Mouse (Mus musculus): ENCODE results near the gene Mrpl11. TPM values are rescaled to one million over a fixed set of nuclear protein-coding genes. Genes with fewer than 3 reads are reported as not detected.

The Mrpl11 gene
- total and polyA plus RNA-seq, 2 experiments from 2014 or later = 35.0 to 131 TPM

- Histone ChIP-seq H3K4me2 (ENCODE audit: low read depth, low read length) (no peak overlapping the region), H3K9ac (replicated peaks; ENCODE audit: low read depth, low read length) (no peak overlapping the region), H3K4me3 (ENCODE audit: low read depth, low read length) (no peak overlapping the region), H3K36me3 (replicated peaks; ENCODE audit: control insufficient read depth, insufficient read depth, low read length) (no peaks in the 10 kb centered on the region), H3K27ac (ENCODE audit: low read depth) (no peak overlapping the region), H3K9me3 (replicated peaks; ENCODE audit: control insufficient read depth, low read length) (no peaks in the 10 kb centered on the region), H3K27me3 (ENCODE audit: control insufficient read depth, insufficient read depth, low read length) (no peaks in the 10 kb centered on the region), H3K4me1 (ENCODE audit: control insufficient read depth, insufficient read depth) (peaks cover 14% of the 10 kb centered on the region)
- TF ChIP-seq CTCF (IDR thresholded peaks at IDR 0.05; ENCODE audit: low read depth) = no peak
- no peak for TF ChIP-seq EP300 (IDR thresholded peaks at IDR 0.05; ENCODE audit: low read depth)
- DNase-seq (ENCODE audit: low spot score) = no peak
- WGBS = 22% methylated on average over 8 of the region's 8 CpGs
- ATAC-seq (ENCODE audit: insufficient read depth, low read depth) = no peak
These were observed 51.2 kb downstream of the Mrpl11 start for GRCm38 (mm10) chr19:5013138-5013537.

DNA sequence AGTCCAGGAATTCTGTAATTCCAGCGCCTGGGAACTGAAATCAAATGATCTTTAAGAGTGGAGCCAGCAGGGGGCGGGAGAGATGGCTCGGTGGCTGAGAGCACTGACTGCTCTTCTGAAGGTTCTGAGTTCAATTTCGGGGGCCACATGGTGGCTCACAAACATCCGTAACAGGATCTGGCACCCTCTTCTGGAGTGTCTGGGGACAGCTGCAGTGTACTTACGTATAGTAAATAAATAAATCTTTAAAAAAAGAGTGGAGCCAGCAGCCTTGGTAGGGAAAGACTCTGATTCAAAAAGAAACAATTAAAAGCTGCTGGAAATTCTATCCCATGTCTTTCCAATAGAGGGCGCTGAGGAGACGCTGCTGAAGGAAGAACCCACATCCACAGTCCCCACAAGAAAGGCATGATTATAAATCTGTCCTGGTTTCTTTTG is 53.0 kb downstream of the Mrpl11 start:
- Histone ChIP-seq H3K36me3 (replicated peaks; ENCODE audit: control insufficient read depth, insufficient read depth, low read length) (no peaks in the 10 kb centered on the region), H3K4me3 (ENCODE audit: low read depth, low read length) (no peak overlapping the region), H3K27ac (ENCODE audit: low read depth) (peak overlapping the region; percentile 98), H3K9me3 (replicated peaks; ENCODE audit: control insufficient read depth, low read length) (no peaks in the 10 kb centered on the region), H3K27me3 (ENCODE audit: control insufficient read depth, insufficient read depth, low read length) (no peaks in the 10 kb centered on the region), H3K9ac (replicated peaks; ENCODE audit: low read depth, low read length) (no peak overlapping the region), H3K4me1 (ENCODE audit: control insufficient read depth, insufficient read depth) (peaks cover 14% of the 10 kb centered on the region), H3K4me2 (ENCODE audit: low read depth, low read length) (no peak overlapping the region)
- DNase-seq (ENCODE audit: low spot score) (peak; percentile 67), ATAC-seq (ENCODE audit: insufficient read depth, low read depth) (no peak)
- WGBS = 22% methylated on average over 8 of the region's 8 CpGs
- TF ChIP-seq CTCF (IDR thresholded peaks at IDR 0.05; ENCODE audit: low read depth) = peak; percentile 58
- no peak for TF ChIP-seq EP300 (IDR thresholded peaks at IDR 0.05; ENCODE audit: low read depth)

GRCm38 (mm10) chr19:5016221-5016742 is 54.3 kb downstream of the Mrpl11 start:
- H3K9me3 ChIP-seq (replicated peaks; ENCODE audit: control insufficient read depth, low read length) = no peaks in the 10 kb centered on the region
- H3K4me2 ChIP-seq (ENCODE audit: low read depth, low read length) = peak overlapping the region; percentile 45
- H3K9ac ChIP-seq (replicated peaks; ENCODE audit: low read depth, low read length) = peak overlapping the region; percentile 45; the same call in 1 of the 2 replicates

More at GRCm38 (mm10) chr19:5016221-5016742, 54.3 kb downstream of the Mrpl11 start:
- peak; percentile 83 for DNase-seq (ENCODE audit: low spot score)
- Histone ChIP-seq H3K4me3 (ENCODE audit: low read depth, low read length) (no peak overlapping the region), H3K27ac (ENCODE audit: low read depth) (peak overlapping the region; percentile 98), H3K27me3 (ENCODE audit: control insufficient read depth, insufficient read depth, low read length) (no peaks in the 10 kb centered on the region), H3K4me1 (ENCODE audit: control insufficient read depth, insufficient read depth) (peaks cover 14% of the 10 kb centered on the region), H3K36me3 (replicated peaks; ENCODE audit: control insufficient read depth, insufficient read depth, low read length) (no peaks in the 10 kb centered on the region)
- TF ChIP-seq CTCF (IDR thresholded peaks at IDR 0.05; ENCODE audit: low read depth) = no peak
- no peak for TF ChIP-seq EP300 (IDR thresholded peaks at IDR 0.05; ENCODE audit: low read depth)
- ATAC-seq (ENCODE audit: insufficient read depth, low read depth) = peak; percentile 93
- 11% methylated on average over 10 of the region's 10 CpGs for WGBS

Other genes with a start within 250 kb of the Mrpl11 start
- 9.3 and 30.2 TPM in 2 replicates for gene Rbm4b, start 205.7 kb upstream of the Mrpl11 start, total RNA-seq (2014; rRNA removed; ENCODE audit: low replicate concordance)
- gene Rbm4b, start 205.7 kb upstream of the Mrpl11 start, polyA plus RNA-seq (2015; fragmentation: Nextera tagmentation; extraction: Ambion mirVana) = 20.3 and 22.5 TPM in 2 replicates
- gene Rbm4, start 168.2 kb upstream of the Mrpl11 start, total RNA-seq (2014; rRNA removed; ENCODE audit: low replicate concordance) = 63.4 and 75.1 TPM in 2 replicates
- gene Rbm4, start 168.2 kb upstream of the Mrpl11 start, polyA plus RNA-seq (2015; fragmentation: Nextera tagmentation; extraction: Ambion mirVana) = 40.8 and 43.9 TPM in 2 replicates
- 3.7 and 12.4 TPM in 2 replicates for gene Gm21992, start 150.5 kb upstream of the Mrpl11 start, total RNA-seq (2014; rRNA removed; ENCODE audit: low replicate concordance)
- gene Gm21992, start 150.5 kb upstream of the Mrpl11 start, polyA plus RNA-seq (2015; fragmentation: Nextera tagmentation; extraction: Ambion mirVana) = 17.6 and 21.6 TPM in 2 replicates
- gene Rbm14, start 150.5 kb upstream of the Mrpl11 start, total RNA-seq (2014; rRNA removed; ENCODE audit: low replicate concordance) = 25.3 and 28.1 TPM in 2 replicates
- gene Rbm14, start 150.5 kb upstream of the Mrpl11 start, polyA plus RNA-seq (2015; fragmentation: Nextera tagmentation; extraction: Ambion mirVana) = 21.2 and 24.9 TPM in 2 replicates
- 23.2 and 58.6 TPM in 2 replicates for gene Ccs, start 122.8 kb upstream of the Mrpl11 start, total RNA-seq (2014; rRNA removed; ENCODE audit: low replicate concordance)
- gene Ccs, start 122.8 kb upstream of the Mrpl11 start, polyA plus RNA-seq (2015; fragmentation: Nextera tagmentation; extraction: Ambion mirVana) = 41.8 and 42.1 TPM in 2 replicates
- gene Ccdc87, start 122.8 kb upstream of the Mrpl11 start, total RNA-seq (2014; rRNA removed; ENCODE audit: low replicate concordance) = not detected in 2 replicates
- gene Ccdc87, start 122.8 kb upstream of the Mrpl11 start, polyA plus RNA-seq (2015; fragmentation: Nextera tagmentation; extraction: Ambion mirVana) = 0.08 and 0.10 TPM in 2 replicates
- 49.5 and 56.8 TPM in 2 replicates for gene Ctsf, start 107.0 kb upstream of the Mrpl11 start, total RNA-seq (2014; rRNA removed; ENCODE audit: low replicate concordance)
- 39.7 and 43.6 TPM in 2 replicates for gene Ctsf, start 107.0 kb upstream of the Mrpl11 start, polyA plus RNA-seq (2015; fragmentation: Nextera tagmentation; extraction: Ambion mirVana)
- gene Actn3, start 84.2 kb upstream of the Mrpl11 start, total RNA-seq (2014; rRNA removed; ENCODE audit: low replicate concordance) = 0.95 and 1.2 TPM in 2 replicates
- gene Actn3, start 84.2 kb upstream of the Mrpl11 start, polyA plus RNA-seq (2015; fragmentation: Nextera tagmentation; extraction: Ambion mirVana) = 0.72 and 0.78 TPM in 2 replicates
- gene Zdhhc24, start 83.5 kb upstream of the Mrpl11 start, total RNA-seq (2014; rRNA removed; ENCODE audit: low replicate concordance) = 8.7 and 11.6 TPM in 2 replicates
- gene Zdhhc24, start 83.5 kb upstream of the Mrpl11 start, polyA plus RNA-seq (2015; fragmentation: Nextera tagmentation; extraction: Ambion mirVana) = 5.9 TPM in 2 replicates
- gene Bbs1, start 55.5 kb upstream of the Mrpl11 start, total RNA-seq (2014; rRNA removed; ENCODE audit: low replicate concordance) = 5.4 and 5.8 TPM in 2 replicates
- gene Bbs1, start 55.5 kb upstream of the Mrpl11 start, polyA plus RNA-seq (2015; fragmentation: Nextera tagmentation; extraction: Ambion mirVana) = 1.1 and 1.4 TPM in 2 replicates
- 60.1 and 116 TPM in 2 replicates for gene Dpp3, start 33.9 kb upstream of the Mrpl11 start, total RNA-seq (2014; rRNA removed; ENCODE audit: low replicate concordance)
- gene Dpp3, start 33.9 kb upstream of the Mrpl11 start, polyA plus RNA-seq (2015; fragmentation: Nextera tagmentation; extraction: Ambion mirVana) = 40.8 and 44.3 TPM in 2 replicates
- gene Peli3, start 19.0 kb upstream of the Mrpl11 start, total RNA-seq (2014; rRNA removed; ENCODE audit: low replicate concordance) = 0.76 TPM in 1 of 2 replicates, not detected in the other
- gene Peli3, start 19.0 kb upstream of the Mrpl11 start, polyA plus RNA-seq (2015; fragmentation: Nextera tagmentation; extraction: Ambion mirVana) = 0.27 and 0.31 TPM in 2 replicates
- gene Npas4, start 28.2 kb downstream of the Mrpl11 start, total RNA-seq (2014; rRNA removed; ENCODE audit: low replicate concordance) = 0.15 TPM in 1 of 2 replicates, not detected in the other
- gene Npas4, start 28.2 kb downstream of the Mrpl11 start, polyA plus RNA-seq (2015; fragmentation: Nextera tagmentation; extraction: Ambion mirVana) = 0.03 TPM in 1 of 2 replicates, not detected in the other
- 13.8 and 17.3 TPM in 2 replicates for gene Slc29a2, start 61.7 kb downstream of the Mrpl11 start, total RNA-seq (2014; rRNA removed; ENCODE audit: low replicate concordance)
- gene Slc29a2, start 61.7 kb downstream of the Mrpl11 start, polyA plus RNA-seq (2015; fragmentation: Nextera tagmentation; extraction: Ambion mirVana) = 11.5 and 11.7 TPM in 2 replicates
- gene B4gat1, start 76.7 kb downstream of the Mrpl11 start, total RNA-seq (2014; rRNA removed; ENCODE audit: low replicate concordance) = 46.2 and 58.3 TPM in 2 replicates
- 47.4 and 48.2 TPM in 2 replicates for gene B4gat1, start 76.7 kb downstream of the Mrpl11 start, polyA plus RNA-seq (2015; fragmentation: Nextera tagmentation; extraction: Ambion mirVana)
- gene AC124502.3, start 76.7 kb downstream of the Mrpl11 start, total RNA-seq (2014; rRNA removed; ENCODE audit: low replicate concordance) = 1.7 TPM in 1 of 2 replicates, not detected in the other
- gene AC124502.3, start 76.7 kb downstream of the Mrpl11 start, polyA plus RNA-seq (2015; fragmentation: Nextera tagmentation; extraction: Ambion mirVana) = 0.97 and 1.4 TPM in 2 replicates
- gene Brms1, start 79.2 kb downstream of the Mrpl11 start, total RNA-seq (2014; rRNA removed; ENCODE audit: low replicate concordance) = 1.9 and 13.6 TPM in 2 replicates
- gene Brms1, start 79.2 kb downstream of the Mrpl11 start, polyA plus RNA-seq (2015; fragmentation: Nextera tagmentation; extraction: Ambion mirVana) = 20.0 and 20.4 TPM in 2 replicates
- 3.1 and 3.2 TPM in 2 replicates for gene Rin1, start 88.3 kb downstream of the Mrpl11 start, total RNA-seq (2014; rRNA removed; ENCODE audit: low replicate concordance)
- 0.97 and 1.3 TPM in 2 replicates for gene Rin1, start 88.3 kb downstream of the Mrpl11 start, polyA plus RNA-seq (2015; fragmentation: Nextera tagmentation; extraction: Ambion mirVana)
- 19.8 and 24.4 TPM in 2 replicates for gene Cd248, start 105.9 kb downstream of the Mrpl11 start, total RNA-seq (2014; rRNA removed; ENCODE audit: low replicate concordance)
- 7.8 and 8.8 TPM in 2 replicates for gene Cd248, start 105.9 kb downstream of the Mrpl11 start, polyA plus RNA-seq (2015; fragmentation: Nextera tagmentation; extraction: Ambion mirVana)
- 2.6 and 4.3 TPM in 2 replicates for gene Tmem151a, start 123.4 kb downstream of the Mrpl11 start, total RNA-seq (2014; rRNA removed; ENCODE audit: low replicate concordance)
- gene Tmem151a, start 123.4 kb downstream of the Mrpl11 start, polyA plus RNA-seq (2015; fragmentation: Nextera tagmentation; extraction: Ambion mirVana) = 3.0 and 3.3 TPM in 2 replicates
- gene Yif1a, start 126.4 kb downstream of the Mrpl11 start, total RNA-seq (2014; rRNA removed; ENCODE audit: low replicate concordance) = 160 and 168 TPM in 2 replicates
- 109 and 120 TPM in 2 replicates for gene Yif1a, start 126.4 kb downstream of the Mrpl11 start, polyA plus RNA-seq (2015; fragmentation: Nextera tagmentation; extraction: Ambion mirVana)
- gene Cnih2, start 136.4 kb downstream of the Mrpl11 start, total RNA-seq (2014; rRNA removed; ENCODE audit: low replicate concordance) = 5.6 TPM in 1 of 2 replicates, not detected in the other
- 1.1 and 1.2 TPM in 2 replicates for gene Cnih2, start 136.4 kb downstream of the Mrpl11 start, polyA plus RNA-seq (2015; fragmentation: Nextera tagmentation; extraction: Ambion mirVana)
- 384 and 424 TPM in 2 replicates for gene Rab1b, start 144.9 kb downstream of the Mrpl11 start, total RNA-seq (2014; rRNA removed; ENCODE audit: low replicate concordance)
- gene Rab1b, start 144.9 kb downstream of the Mrpl11 start, polyA plus RNA-seq (2015; fragmentation: Nextera tagmentation; extraction: Ambion mirVana) = 230 and 231 TPM in 2 replicates
- 44.5 and 70.8 TPM in 2 replicates for gene Klc2, start 156.4 kb downstream of the Mrpl11 start, total RNA-seq (2014; rRNA removed; ENCODE audit: low replicate concordance)
- 17.5 and 19.0 TPM in 2 replicates for gene Klc2, start 156.4 kb downstream of the Mrpl11 start, polyA plus RNA-seq (2015; fragmentation: Nextera tagmentation; extraction: Ambion mirVana)